Mouse (Mus musculus) WW6 (cell line): Measurements from ENCODE around the gene Ntn4.
"Not testable (repeated sequence)": the region's sequence is repeated elsewhere in the genome, so short reads cannot be mapped to it uniquely, and the experiment has no call there.

Source experiments
- DNase-seq: peaks from one replicate; pipeline ENCODE4 v3.0.0-alpha.2; 2013; ENCODE audit warnings: low read depth, low spot score

The Ntn4 gene

DNA sequence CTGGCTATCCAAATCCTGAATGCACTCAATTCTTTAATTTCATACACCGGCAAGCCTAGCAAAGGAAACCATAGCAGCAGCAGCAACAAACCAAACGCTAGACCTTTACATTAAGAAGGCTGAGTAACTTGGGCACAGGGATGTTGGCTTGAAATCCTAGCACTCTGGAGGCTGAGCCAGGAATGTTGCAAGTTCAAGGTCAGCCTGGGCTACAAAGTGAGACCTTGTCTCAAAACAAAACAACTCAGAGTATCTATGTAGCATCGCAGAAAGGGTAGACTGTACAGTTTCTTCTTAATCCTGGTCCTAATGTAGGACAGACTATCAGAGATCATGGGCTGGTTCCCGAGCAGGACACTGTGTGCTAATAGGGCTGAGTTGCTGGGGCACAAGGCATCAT, 43.4 kb downstream of the Ntn4 start:
- no peak for DNase-seq

DNA sequence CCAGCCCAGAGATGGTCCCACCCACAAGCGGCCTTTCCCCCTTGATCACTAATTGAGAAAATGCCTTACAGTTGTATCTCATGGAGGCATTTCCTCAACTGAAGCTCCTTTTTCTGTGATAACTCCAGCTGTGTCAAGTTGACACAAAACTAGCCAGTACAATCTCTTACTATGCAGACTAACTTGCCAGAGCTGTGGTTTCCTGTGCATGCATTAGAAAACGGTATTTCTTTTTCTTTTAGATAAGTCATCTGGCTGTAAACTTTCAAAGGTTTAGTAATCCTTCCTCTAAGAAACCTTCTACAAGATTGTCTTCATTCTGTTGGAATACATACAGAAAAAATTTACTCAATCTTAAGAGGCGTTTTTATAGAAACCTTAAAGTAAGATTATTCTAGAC, 44.9 kb downstream of the Ntn4 start:
- not testable (repeated sequence) for DNase-seq

DNA sequence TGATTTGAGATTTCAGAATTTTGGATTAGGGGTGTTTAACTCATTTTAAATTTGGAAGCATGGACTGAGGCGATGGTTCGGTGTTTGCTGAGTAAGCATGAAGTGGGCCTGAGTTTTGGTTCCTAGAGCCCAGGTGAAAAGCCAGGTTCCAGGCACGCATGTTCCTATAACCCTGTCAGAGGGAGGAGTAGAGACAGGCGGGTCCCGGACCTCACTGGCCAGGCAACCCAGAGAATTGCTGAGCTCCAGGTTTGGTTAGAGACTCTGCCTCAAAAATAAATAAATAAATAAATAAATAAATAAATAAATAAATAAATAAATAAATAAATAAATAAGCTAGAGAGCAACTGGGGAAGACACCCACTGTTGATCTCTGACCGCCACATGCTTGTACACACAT, 46.1 kb downstream of the Ntn4 start:
- no peak for DNase-seq

GRCm38 (mm10) chr10:93687781-93688180, 47.3 kb downstream of the Ntn4 start:
- DNase-seq = no peak

DNA sequence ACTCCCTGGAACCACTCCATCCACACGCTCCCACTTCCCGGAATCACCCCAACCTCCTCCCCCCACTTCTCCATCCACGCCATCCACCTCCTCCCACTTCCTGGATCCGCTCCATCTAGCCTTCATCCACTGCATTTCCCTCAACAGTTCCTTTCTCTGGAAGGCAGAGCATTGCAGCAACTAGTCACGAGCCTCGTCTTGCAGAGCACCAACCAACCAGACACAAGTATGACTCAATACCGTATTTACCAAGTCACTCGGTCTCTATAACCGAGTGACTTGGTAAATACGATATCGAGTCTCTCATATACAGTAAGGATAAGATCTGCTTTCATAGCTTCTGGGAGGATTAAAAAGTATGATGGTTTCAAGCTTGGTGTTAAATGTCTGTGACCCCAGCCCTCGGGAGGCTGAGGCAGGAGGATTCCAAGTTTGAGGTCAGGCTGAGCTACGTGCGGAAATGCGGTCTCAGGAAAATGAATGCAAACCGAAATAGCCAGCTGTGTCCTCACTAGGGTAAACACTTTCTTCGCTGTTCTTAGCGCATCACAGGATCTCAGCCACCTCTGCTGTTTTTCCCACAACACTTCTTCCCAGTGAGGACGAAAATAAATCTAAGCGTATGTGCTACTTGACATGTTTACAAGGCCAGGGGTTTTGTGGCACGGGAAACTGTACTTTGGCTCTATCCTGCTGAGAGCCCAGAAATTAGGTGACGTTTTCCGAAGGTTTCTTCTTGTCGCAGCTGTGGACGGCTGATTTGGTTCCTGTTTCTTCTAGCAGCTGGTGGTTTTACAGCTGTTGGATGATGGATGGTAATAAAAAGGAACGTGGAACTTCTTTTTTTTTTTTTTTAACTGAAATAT, 48.1 kb downstream of the Ntn4 start:
- DNase-seq = no peak

GRCm38 (mm10) chr10:93691344-93691743, 50.9 kb downstream of the Ntn4 start:
- DNase-seq = no peak

DNA sequence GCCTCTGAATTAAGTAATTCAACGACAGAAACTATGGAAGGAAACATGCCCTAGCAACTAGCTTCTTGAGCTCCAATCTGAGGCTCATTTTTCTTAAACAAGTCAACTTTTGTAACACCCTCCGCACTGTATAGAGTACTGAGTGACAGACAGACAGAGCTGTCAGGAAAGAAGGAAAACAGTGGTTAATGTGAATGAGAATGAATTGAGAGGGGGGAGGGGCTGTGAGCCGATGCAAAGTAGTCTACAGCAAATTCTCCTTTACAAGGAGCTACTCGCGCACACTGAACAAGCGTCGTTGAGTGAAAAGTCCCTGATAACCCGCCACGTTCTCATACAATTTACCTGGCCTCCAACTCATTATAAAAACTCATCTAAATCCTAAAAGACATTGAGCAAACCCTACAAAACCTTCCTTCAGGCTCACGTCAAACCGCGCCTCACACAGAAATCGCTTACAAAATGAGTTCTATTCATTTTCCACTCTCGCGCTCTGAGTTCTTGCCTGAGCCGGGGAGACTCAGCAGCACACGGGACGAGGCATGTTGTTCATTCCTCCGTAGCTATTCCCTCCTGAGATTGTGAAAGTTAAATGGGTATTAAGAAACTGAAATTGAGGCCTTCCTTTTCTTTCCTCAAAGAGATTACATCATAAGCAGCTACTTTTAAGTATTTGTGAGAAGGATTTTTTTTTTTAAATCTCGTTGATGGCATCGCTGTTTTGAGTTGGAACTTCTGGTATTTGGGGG, 54.7 kb downstream of the Ntn4 start:
- DNase-seq = no peak

DNA sequence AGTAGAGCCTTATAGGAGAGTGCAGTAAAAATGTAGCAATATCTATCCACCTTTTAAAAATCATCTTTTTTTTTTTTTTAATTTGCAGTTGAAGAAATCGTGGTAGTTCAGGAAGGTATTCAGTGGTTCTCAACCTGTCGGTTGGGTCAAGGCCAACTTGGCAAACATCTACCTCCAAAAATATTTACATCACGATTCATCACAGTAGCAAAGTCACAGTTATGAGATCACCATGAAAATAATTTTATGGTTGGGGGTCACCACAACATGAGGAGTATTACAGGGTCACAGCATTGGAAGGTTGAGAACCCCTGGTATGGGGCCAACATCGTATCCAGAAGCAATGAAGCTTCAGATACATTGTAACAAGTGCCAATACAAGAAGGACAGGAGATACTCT, 55.5 kb downstream of the Ntn4 start:
- no peak for DNase-seq

DNA sequence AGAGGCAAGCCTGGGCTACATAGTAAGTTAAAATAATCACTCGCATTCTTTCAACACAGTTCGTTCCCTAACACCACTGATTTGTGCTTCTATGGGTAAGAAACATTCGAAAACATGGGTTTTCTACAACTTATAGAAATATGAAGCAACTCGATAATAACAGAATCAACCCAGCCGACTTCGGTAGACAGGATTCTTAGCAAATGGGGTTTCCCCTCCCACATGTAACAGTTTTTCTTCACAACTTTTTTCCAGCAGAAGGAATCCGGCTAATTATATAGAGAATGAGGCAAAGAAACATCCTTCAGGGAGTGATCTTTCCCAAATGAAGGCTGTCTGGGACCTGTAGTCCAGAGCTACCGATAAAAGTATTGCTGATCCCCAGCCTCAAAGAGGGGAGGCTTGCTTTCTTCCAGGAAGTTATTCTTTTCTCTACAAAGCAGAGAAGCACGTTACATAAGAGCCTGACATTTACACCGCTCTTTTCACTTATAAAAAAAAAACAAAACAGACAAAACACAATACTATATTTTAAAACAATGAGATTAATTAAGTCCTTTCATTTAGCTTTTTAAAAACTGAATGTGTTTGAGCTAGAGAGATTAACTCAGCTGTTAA, 57.5 kb downstream of the Ntn4 start:
- no peak for DNase-seq

- no peak for DNase-seq
Measured at GRCm38 (mm10) chr10:93699689-93700478, 59.4 kb downstream of the Ntn4 start.

GRCm38 (mm10) chr10:93700589-93701363, 60.3 kb downstream of the Ntn4 start:
- DNase-seq = no peak

- no peak for DNase-seq
Measured at GRCm38 (mm10) chr10:93703946-93704345, 63.5 kb downstream of the Ntn4 start.

- no peak for DNase-seq
Measured at GRCm38 (mm10) chr10:93707149-93708075, 66.9 kb downstream of the Ntn4 start.

DNA sequence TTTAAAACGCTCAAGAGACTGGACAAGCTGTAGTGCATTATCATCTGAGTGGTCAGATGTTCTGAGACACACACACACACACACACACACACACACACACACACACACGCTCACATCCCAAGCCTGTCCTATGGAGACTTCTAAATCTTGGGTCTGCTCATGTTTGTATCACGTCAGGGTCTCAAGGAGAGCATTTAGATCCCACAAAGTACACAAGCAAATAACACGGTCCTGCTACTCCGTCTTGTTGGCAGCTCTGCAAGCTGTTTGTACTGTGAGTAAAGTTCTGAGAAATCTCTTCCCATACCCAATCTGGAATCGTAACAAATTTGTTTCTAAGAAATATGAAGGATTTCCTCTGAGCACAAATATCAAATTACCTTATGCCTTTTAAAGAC, 67.6 kb downstream of the Ntn4 start:
- no peak for DNase-seq

DNA sequence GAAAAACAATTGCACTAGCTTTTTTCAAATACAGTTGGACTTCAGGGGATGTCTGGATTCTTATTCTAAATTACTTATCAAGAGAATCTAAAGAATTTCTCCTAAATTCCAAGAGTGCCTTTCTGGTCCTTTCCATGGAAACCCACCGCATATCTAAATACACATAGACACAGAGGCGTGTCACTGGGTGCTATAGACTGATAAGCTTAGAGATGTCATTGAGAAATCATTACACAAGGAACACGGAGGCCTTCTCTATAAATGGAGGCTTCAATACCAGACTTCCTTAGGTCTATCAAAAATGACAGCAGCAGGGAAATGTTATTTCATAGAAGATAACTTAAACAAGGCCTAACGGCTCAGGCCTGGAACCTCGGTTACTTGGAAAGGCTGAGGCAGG, 68.0 kb downstream of the Ntn4 start:
- DNase-seq = no peak

DNA sequence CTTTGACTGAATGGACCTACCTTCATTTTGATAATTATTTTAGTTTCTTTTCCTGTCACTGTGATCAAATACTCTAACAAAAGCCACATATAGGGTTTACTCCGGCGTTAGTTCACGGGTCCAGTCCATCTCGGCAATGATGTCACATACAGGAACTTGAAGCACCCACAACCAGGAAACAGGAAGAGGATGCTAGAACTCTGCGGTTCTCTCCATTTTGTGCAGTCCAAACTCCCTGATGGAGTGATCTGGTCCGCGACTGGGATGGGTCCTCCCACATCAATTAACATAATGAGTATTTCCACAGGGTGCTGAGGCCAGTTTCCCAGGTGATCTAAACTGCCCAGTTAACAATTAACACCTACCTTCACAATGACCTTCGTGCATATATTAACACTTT, 69.1 kb downstream of the Ntn4 start:
- no peak for DNase-seq

- no peak for DNase-seq
Measured at GRCm38 (mm10) chr10:93721625-93722337, 81.3 kb downstream of the Ntn4 start.

- DNase-seq = no peak
Measured at GRCm38 (mm10) chr10:93723942-93724542, 83.6 kb downstream of the Ntn4 start.

- no peak for DNase-seq
Measured at GRCm38 (mm10) chr10:93728131-93728530, 87.7 kb downstream of the Ntn4 start.
